ENCODE assay signal across 14 mouse cellular contexts in genomic region chr2:162638676-162639075, GRCm38 (mm10). TPM values are rescaled to one million over a fixed set of nuclear protein-coding genes. Genes with fewer than 3 reads are reported as not detected.
A peak's percentile ranks its signal among the peaks of the same experiment; 100 is the strongest.
DNase-seq lines count a peak whose midpoint lies in the region; ATAC-seq lines count a peak whose summit lies in the region.
"Had no signal": no experiment of that assay in that cellular context is flagged by ENCODE, and none has a peak within 500 bp of the region (broad histone marks: within the 10 kb centered on the region; RNA-seq: fewer than 3 reads in every experiment).

No protein-coding gene starts in this region.

- no peaks in the 10 kb centered on the region for H3K9me3 ChIP-seq in hindbrain, embryonic 14.5 days (ENCODE audit: control insufficient read depth, low read length)
- H3K9me3 ChIP-seq in hindbrain, embryonic 12.5 days (replicated peaks): no peaks in the 10 kb centered on the region
- H3K9me3 ChIP-seq: lung, embryonic 15.5 days had no signal

- H3K9ac ChIP-seq in hindbrain, embryonic 14.5 days: no peak overlapping the region
- H3K9ac ChIP-seq in hindbrain, embryonic 12.5 days: no peak overlapping the region
- H3K9ac ChIP-seq: lung, embryonic 15.5 days had no signal

- 0 out of 2 replicates have a peak, but pooled peaks have one; percentile 53 for ATAC-seq in hindbrain, embryonic 14.5 days (ENCODE audit: low FRiP score)
- ATAC-seq in hindbrain, embryonic 12.5 days (ENCODE audit: low FRiP score): no peak
- no peak for ATAC-seq in megakaryocyte progenitor cell, adult 5-6 weeks (replicated peaks; ENCODE audit: poor library complexity)
- ATAC-seq: inflammation-experienced regulatory T-cells, adult 6 months had no signal

- H3K4me3 ChIP-seq in hindbrain, embryonic 14.5 days (replicated peaks; ENCODE audit: low read length): no peak overlapping the region
- no peak overlapping the region for H3K4me3 ChIP-seq in hindbrain, embryonic 12.5 days
- H3K4me3 ChIP-seq: erythroblast, embryonic 14.5 days; lung, embryonic 15.5 days had no signal

- DNase-seq in hindbrain, embryonic 14.5 days (ENCODE audit: low spot score): peak; percentile 40
- DNase-seq in brain, adult 2 months (ENCODE audit: low read depth, low spot score): peak; percentile 94
- DNase-seq in cerebellum, adult 11 months: peak; percentile 86
- DNase-seq in cerebellum, postnatal 36 days: peak; percentile 87 to 90
- DNase-seq in MN1 (ENCODE audit: low spot score): no peak
- no peak for DNase-seq in natural killer cell, adult 2 months (ENCODE audit: low spot score in 2 of 2)
- DNase-seq: kidney, postnatal 10 days; thymus, postnatal 25 days had no signal

- H3K4me2 ChIP-seq in hindbrain, embryonic 14.5 days (replicated peaks): no peak overlapping the region
- no peak overlapping the region for H3K4me2 ChIP-seq in hindbrain, embryonic 12.5 days (replicated peaks)
- H3K4me2 ChIP-seq: liver, embryonic 11.5 days; lung, embryonic 15.5 days had no signal

- 45% methylated on average over 4 of the region's 4 CpGs for WGBS in hindbrain, embryonic 14.5 days
- 73% methylated on average over 4 of the region's 4 CpGs for WGBS in hindbrain, embryonic 12.5 days

- H3K27me3 ChIP-seq in hindbrain, embryonic 14.5 days (ENCODE audit: control insufficient read depth, insufficient read depth, low read length): no peaks in the 10 kb centered on the region
- H3K27me3 ChIP-seq in hindbrain, embryonic 12.5 days: peaks cover 7% of the 10 kb centered on the region; the same call in 1 of the 2 replicates
- H3K27me3 ChIP-seq: lung, embryonic 15.5 days had no signal

- peaks cover 22% of the 10 kb centered on the region for H3K4me1 ChIP-seq in hindbrain, embryonic 14.5 days (replicated peaks; ENCODE audit: control insufficient read depth, insufficient read depth, low read length)
- peaks cover 8% of the 10 kb centered on the region; the same call in 1 of the 2 replicates for H3K4me1 ChIP-seq in hindbrain, embryonic 12.5 days

- H3K36me3 ChIP-seq in hindbrain, embryonic 14.5 days (replicated peaks; ENCODE audit: control insufficient read depth, insufficient read depth): no peaks in the 10 kb centered on the region
- no peaks in the 10 kb centered on the region for H3K36me3 ChIP-seq in hindbrain, embryonic 12.5 days
- H3K36me3 ChIP-seq: lung, embryonic 15.5 days had no signal

- H3K27ac ChIP-seq in hindbrain, embryonic 14.5 days: peak overlapping the region; percentile 39; the same call in 1 of the 2 replicates
- H3K27ac ChIP-seq in hindbrain, embryonic 12.5 days: no peak overlapping the region
- H3K27ac ChIP-seq: lung, embryonic 15.5 days had no signal

RNA-seq across cellular contexts. Expression of gene Ptprt, which starts 22.3 kb away (rescaled TPM):
- polyA plus RNA-seq in hindbrain, embryonic 14.5 days (2014; fragmentation: Nextera tagmentation; extraction: Ambion mirVana): 19.7 and 21.5 TPM in 2 replicates
- polyA plus RNA-seq in hindbrain, embryonic 12.5 days (2016; fragmentation: Nextera tagmentation; extraction: Ambion mirVana): 4.2 and 4.5 TPM in 2 replicates
- total RNA-seq in megakaryocyte progenitor cell, adult 5-6 weeks (2015): not detected in 2 replicates
- total RNA-seq in megakaryocyte progenitor cell, adult 5-6 weeks (2017): not detected in 2 replicates
- polyA plus RNA-seq: erythroblast, embryonic 14.5 days; inflammation-experienced regulatory T-cells, adult 6 months had no signal

Comparison
In these comparisons a context has a peak if more than half of its experiments do, and no peak if none do; other contexts are left out.
1. DNase-seq: peak in hindbrain, embryonic 14.5 days (single experiment), brain, adult 2 months (single experiment), cerebellum, adult 11 months (single experiment) and cerebellum, postnatal 36 days (2 of 2); none in MN1 (single experiment) and natural killer cell, adult 2 months (0 of 2).